Mouse (Mus musculus) heart, embryonic 11.5 days (tissue): Measurements from ENCODE around the gene Sfxn3. TPM values are rescaled to one million over a fixed set of nuclear protein-coding genes. Genes with fewer than 3 reads are reported as not detected.

Experiments used
- ATAC-seq: fragments of 200-750 bp; cut with Nextera tagmentation; replicated peaks from 2 replicates; pipeline ENCODE4 v1.8.0; 2017; ENCODE audit warnings: moderate library complexity; ENCODE audit not compliant: insufficient number of reproducible peaks, low FRiP score, low TSS enrichment
- H3K27ac ChIP-seq: fragments of 300-500 bp; sonication (generic); 2 replicates; pipeline ENCODE4 v1.5.1; 2014; ENCODE audit warnings: mild to moderate bottlenecking, low read depth, low read length
- H3K27me3 ChIP-seq: fragments of 300-500 bp; sonication (generic); 2 replicates; pipeline ENCODE4 v1.6.1; 2014; ENCODE audit warnings: mild to moderate bottlenecking, low read length, mixed read lengths; ENCODE audit not compliant: control insufficient read depth, insufficient read depth
- H3K36me3 ChIP-seq: fragments of 300-500 bp; sonication (generic); 2 replicates; pipeline ENCODE4 v1.6.1; 2014; ENCODE audit warnings: mild to moderate bottlenecking, low read length, moderate library complexity, mixed read lengths; ENCODE audit not compliant: control insufficient read depth, insufficient read depth
- H3K4me1 ChIP-seq: fragments of 300-500 bp; sonication (generic); 2 replicates; pipeline ENCODE4 v1.6.1; 2014; ENCODE audit warnings: low read length; ENCODE audit not compliant: control insufficient read depth, insufficient read depth
- H3K4me2 ChIP-seq: fragments of 300-500 bp; sonication (generic); 2 replicates; pipeline ENCODE4 v1.6.1; 2014; ENCODE audit warnings: mild to moderate bottlenecking, moderate library complexity
- H3K4me3 ChIP-seq: fragments of 300-500 bp; sonication (generic); 2 replicates; pipeline ENCODE4 v1.5.1; 2014; ENCODE audit warnings: low read depth, low read length
- H3K9ac ChIP-seq: fragments of 300-500 bp; sonication (generic); 2 replicates; pipeline ENCODE4 v1.6.1; 2014; ENCODE audit warnings: mild to moderate bottlenecking, low read depth, low read length, moderate library complexity
- H3K9me3 ChIP-seq: fragments of 300-500 bp; sonication (generic); replicated peaks from 2 replicates; pipeline ENCODE4 v1.6.1; 2016; ENCODE audit warnings: low read length; ENCODE audit not compliant: control insufficient read depth
- WGBS: fragments of 180-500 bp; shearing (Covaris S2); extraction: QIAGEN DNeasy Blood & Tissue Kit; methylation state at CpG from one replicate; pipeline ENCODE4 v1.1.7; 2014; ENCODE audit not compliant: insufficient replicate concordance; 5-methylcytosine and 5-hydroxymethylcytosine counted together
- polyA plus RNA-seq: library from polyadenylated mRNA; unstranded; fragments of >200 nt; fragmentation: Nextera tagmentation; extraction: Ambion mirVana; gene quantifications from 2 replicates; pipeline ENCODE4 v1.2.1, GENCODE M21; 2014

The Sfxn3 gene
- polyA plus RNA-seq, 1 experiment from 2014 or later = 16.0 TPM

DNA sequence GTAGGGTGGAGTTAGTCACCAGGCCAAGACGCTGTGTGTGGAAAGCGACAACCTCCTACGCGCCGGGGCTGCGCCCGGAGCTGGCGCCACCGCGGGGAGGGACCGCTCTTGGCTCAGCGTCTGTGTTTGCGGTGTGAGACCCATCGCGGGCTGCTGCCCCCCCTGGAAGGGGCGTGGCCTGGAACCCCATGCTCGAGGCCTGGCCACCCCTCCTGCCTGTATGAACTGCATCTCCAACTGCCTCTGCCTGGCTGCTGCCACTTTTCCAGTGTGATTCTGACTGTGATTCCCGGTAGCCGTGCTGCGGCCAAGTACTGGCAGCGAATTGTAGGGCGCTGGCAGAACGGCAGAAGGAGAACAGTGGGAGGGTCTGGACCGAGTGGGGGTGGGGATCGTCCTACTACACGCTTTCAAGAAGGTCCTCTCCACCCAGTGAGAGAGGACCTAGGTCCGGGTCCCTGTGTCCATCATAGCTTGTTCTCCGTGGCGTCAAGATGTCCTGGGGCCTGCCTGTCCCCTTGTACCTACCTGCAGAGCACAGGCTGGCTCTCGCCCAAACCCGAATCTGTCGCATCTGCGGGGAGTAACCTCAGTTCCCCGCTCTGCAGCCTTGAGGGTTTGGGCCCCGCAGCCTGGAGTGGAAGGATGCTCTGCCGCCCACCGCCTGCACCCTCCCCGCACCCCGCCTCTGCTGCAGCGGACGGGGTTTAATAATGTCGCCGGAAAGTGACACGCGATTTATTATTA is 32.6 kb downstream of the Sfxn3 start:
- WGBS = 1% methylated on average over 45 of the region's 45 CpGs
- peak overlapping the region; percentile 29 for H3K9ac ChIP-seq
- 0 out of 2 replicates have a peak, but pooled peaks have one; percentile 28 for ATAC-seq
- peak overlapping the region; percentile 69 for H3K4me2 ChIP-seq
- peaks cover 49% of the 10 kb centered on the region for H3K4me1 ChIP-seq
- peak overlapping the region; percentile 43 for H3K4me3 ChIP-seq
- H3K27me3 ChIP-seq = peaks cover 52% of the 10 kb centered on the region
- H3K36me3 ChIP-seq = no peaks in the 10 kb centered on the region
- H3K27ac ChIP-seq = no peak overlapping the region
- no peaks in the 10 kb centered on the region for H3K9me3 ChIP-seq

GRCm38 (mm10) chr19:45080711-45081110 is 33.4 kb downstream of the Sfxn3 start:
- Histone ChIP-seq H3K9ac (no peak overlapping the region; the same call in 1 of the 2 replicates), H3K4me1 (peaks cover 48% of the 10 kb centered on the region), H3K36me3 (no peaks in the 10 kb centered on the region), H3K4me2 (peak overlapping the region; percentile 69), H3K27ac (no peak overlapping the region), H3K4me3 (peak overlapping the region; percentile 43), H3K27me3 (peaks cover 56% of the 10 kb centered on the region), H3K9me3 (no peaks in the 10 kb centered on the region)
- WGBS = 2% methylated on average over 17 of the region's 17 CpGs
- ATAC-seq = no peak

DNA sequence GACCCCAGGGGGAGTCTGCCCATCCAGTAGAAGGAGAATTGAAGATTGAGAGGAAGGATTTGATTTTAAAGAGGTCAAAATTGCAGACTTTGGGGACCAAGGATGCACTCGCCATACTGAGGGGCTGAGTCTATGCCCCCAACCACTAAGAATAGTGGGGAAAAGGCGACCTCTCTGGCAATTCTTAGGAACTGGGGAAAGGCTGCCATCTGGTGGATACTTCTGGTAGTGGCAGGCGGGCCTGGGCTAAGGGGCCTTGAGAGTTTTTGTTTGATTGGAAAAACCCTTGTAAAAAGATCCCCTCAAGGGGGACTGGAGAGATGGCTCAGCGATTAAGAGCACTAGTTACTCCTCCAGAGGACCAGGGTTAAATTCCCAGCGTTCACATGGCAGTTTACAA is 34.0 kb downstream of the Sfxn3 start:
- peak overlapping the region; percentile 69 for H3K4me2 ChIP-seq
- H3K36me3 ChIP-seq = no peaks in the 10 kb centered on the region
- H3K4me3 ChIP-seq = peak overlapping the region; percentile 43
- ATAC-seq = no peak
- H3K27ac ChIP-seq = no peak overlapping the region
- H3K9ac ChIP-seq = no peak overlapping the region
- H3K4me1 ChIP-seq = peaks cover 43% of the 10 kb centered on the region
- 1% methylated on average over 5 of the region's 5 CpGs for WGBS
- peaks cover 55% of the 10 kb centered on the region for H3K27me3 ChIP-seq
- H3K9me3 ChIP-seq = no peaks in the 10 kb centered on the region

- Histone ChIP-seq H3K4me1 (peaks cover 37% of the 10 kb centered on the region), H3K4me3 (no peak overlapping the region), H3K9me3 (no peaks in the 10 kb centered on the region), H3K36me3 (no peaks in the 10 kb centered on the region), H3K9ac (no peak overlapping the region), H3K27ac (no peak overlapping the region), H3K27me3 (peaks cover 48% of the 10 kb centered on the region), H3K4me2 (no peak overlapping the region)
- WGBS = 17% methylated on average over 11 of the region's 11 CpGs
- ATAC-seq = no peak
Measured at GRCm38 (mm10) chr19:45081841-45082550, 34.7 kb downstream of the Sfxn3 start.

DNA sequence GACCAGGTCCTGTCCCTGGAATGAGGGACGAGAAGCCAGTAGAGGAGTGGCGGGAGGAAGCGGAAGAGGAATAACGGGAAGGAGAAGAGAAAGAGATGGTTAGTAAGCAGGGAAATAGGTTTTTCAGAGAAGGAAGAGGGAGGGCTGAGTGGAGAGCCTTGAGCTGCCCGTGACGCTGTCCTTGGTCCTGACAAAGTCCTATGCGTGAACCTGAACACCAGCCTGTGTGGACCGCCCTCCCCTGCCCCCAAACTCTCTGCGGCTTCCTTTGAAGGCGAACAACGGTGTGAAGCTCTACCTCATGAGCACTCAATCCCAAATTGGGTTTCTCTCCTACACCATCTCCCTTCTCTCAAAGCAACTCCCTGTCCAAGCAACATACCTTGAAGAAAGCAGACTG is 50.6 kb downstream of the Sfxn3 start:
- H3K36me3 ChIP-seq = no peaks in the 10 kb centered on the region
- no peak overlapping the region for H3K4me2 ChIP-seq
- no peaks in the 10 kb centered on the region for H3K4me1 ChIP-seq
- 16% methylated on average over 11 of the region's 11 CpGs for WGBS
- no peak overlapping the region for H3K9ac ChIP-seq
- H3K4me3 ChIP-seq = no peak overlapping the region
- no peak for ATAC-seq
- H3K27me3 ChIP-seq = 0 out of 2 replicates have a peak, but pooled peaks cover 2% of the 10 kb centered on the region
- no peak overlapping the region for H3K27ac ChIP-seq
- no peaks in the 10 kb centered on the region for H3K9me3 ChIP-seq

GRCm38 (mm10) chr19:45100486-45101270 is 53.4 kb downstream of the Sfxn3 start:
- 68% methylated on average over 8 of the region's 8 CpGs for WGBS
- H3K9ac ChIP-seq = no peak overlapping the region
- H3K4me1 ChIP-seq = no peaks in the 10 kb centered on the region
- H3K27ac ChIP-seq = no peak overlapping the region
- no peaks in the 10 kb centered on the region for H3K36me3 ChIP-seq
- no peak for ATAC-seq
- H3K4me2 ChIP-seq = no peak overlapping the region
- no peak overlapping the region for H3K4me3 ChIP-seq
- no peaks in the 10 kb centered on the region for H3K9me3 ChIP-seq
- peaks cover 19% of the 10 kb centered on the region for H3K27me3 ChIP-seq

DNA sequence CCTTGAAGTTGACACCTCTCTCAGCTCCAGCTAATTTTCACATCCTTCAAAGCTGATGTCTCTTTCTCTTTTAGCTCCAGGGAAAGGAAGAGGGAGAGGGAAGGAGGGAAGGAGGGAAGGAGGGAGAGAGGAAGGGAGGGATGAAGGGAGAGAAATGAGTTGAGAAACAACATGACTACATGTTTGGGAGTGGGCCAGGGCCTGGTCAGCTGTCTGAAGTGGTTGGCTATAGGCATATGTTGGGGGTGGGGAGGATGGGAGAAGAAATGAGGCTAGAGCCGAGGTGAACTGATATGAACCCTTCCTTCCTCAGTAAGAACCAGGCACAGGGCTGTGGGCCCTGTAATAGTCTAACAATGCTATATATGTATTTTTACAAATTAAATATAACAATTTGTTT is 58.3 kb downstream of the Sfxn3 start:
- Histone ChIP-seq H3K36me3 (no peaks in the 10 kb centered on the region), H3K4me3 (no peak overlapping the region), H3K27ac (no peak overlapping the region), H3K9me3 (no peaks in the 10 kb centered on the region), H3K27me3 (peaks cover 19% of the 10 kb centered on the region), H3K4me1 (no peaks in the 10 kb centered on the region), H3K4me2 (no peak overlapping the region), H3K9ac (no peak overlapping the region)
- no peak for ATAC-seq
- WGBS = 20% methylated on average over 1 of the region's 1 CpGs
